Mouse (Mus musculus) megakaryocyte, embryonic 14.5 days (primary cell): ENCODE results near the gene Srms.

Experiments used
- FLI1 ChIP-seq: IDR thresholded peaks from 2 replicates; pipeline ENCODE4 v1.6.1; 2012; ENCODE audit warnings: low read length, inconsistent platforms, mixed read lengths
- GATA1 ChIP-seq: IDR thresholded peaks from 3 replicates; pipeline ENCODE4 v1.6.1; 2012; ENCODE audit warnings: mixed read lengths, low read length, inconsistent platforms, borderline replicate concordance

DNA sequence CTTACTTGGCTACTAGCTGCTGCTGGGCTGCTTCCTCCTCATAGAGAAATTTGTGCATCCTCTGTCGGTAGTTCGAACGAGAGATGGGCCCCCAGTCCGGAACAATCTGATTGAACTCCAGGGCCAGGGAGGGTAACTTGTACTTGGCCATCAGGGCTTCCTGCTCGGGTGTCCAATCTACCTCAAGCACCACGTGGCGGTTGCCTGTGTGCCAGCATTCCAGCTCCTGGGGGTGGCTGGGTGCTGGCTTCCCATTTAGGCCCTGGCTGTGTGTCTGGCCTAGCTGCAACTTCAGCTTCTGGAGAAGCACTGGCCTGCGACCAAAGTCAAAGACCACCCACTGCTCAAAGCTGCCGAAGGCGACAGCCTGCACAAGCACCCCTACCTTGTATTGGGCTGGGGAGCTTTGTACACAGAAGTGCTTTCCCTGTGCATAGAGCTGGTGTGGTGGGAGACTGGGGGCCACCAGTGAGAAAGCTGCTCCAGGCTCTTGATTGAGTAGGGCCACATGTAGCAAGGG, 25.2 kb upstream of the Srms start:
- TF ChIP-seq FLI1 (no peak), GATA1 (no peak)
